Mouse (Mus musculus) megakaryocyte, embryonic 14.5 days (primary cell): ENCODE measurements around the gene Cfap126.

ENCODE experiments used
- FLI1 ChIP-seq: IDR thresholded peaks from 2 replicates; pipeline ENCODE4 v1.6.1; 2012; ENCODE audit warnings: low read length, inconsistent platforms, mixed read lengths
- GATA1 ChIP-seq: IDR thresholded peaks from 3 replicates; pipeline ENCODE4 v1.6.1; 2012; ENCODE audit warnings: mixed read lengths, low read length, inconsistent platforms, borderline replicate concordance

DNA sequence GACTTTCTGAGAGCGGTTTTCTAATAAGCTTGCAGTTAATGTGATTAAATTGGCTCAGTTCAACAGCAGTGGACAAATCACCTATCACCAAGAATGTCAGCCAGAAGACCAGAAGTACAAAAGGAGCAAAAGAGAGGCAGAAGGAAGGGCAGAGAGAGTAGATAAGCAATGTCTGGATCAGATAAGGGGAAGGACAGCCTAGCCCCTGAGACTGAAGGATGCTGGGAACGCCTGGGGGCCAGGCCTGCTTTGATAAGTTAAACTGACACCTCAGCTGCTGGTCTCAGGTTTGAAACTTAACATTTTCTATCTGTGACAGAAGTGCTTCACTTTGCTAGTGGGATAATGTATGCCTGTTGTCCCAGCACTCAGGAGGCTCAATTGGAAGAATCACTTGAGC, 16.1 kb upstream of the Cfap126 start:
- TF ChIP-seq GATA1 (no peak), FLI1 (no peak)
